Mouse (Mus musculus) cortical plate, adult 2 months (tissue): ENCODE data around the gene Etl4. TPM values are rescaled to one million over a fixed set of nuclear protein-coding genes. Genes with fewer than 3 reads are reported as not detected.

Experiments
- H3K27ac ChIP-seq: fragments of 200-500 bp; 2 replicates; pipeline ENCODE4 v1.5.1; 2012; ENCODE audit warnings: low read length, control low read depth, inconsistent platforms; ENCODE audit not compliant: insufficient read depth
- H3K4me1 ChIP-seq: fragments of 200-500 bp; 2 replicates; pipeline ENCODE4 v1.6.1; 2011; ENCODE audit warnings: low read length; ENCODE audit not compliant: control insufficient read depth, insufficient read depth
- H3K4me3 ChIP-seq: fragments of 200-500 bp; 2 replicates; pipeline ENCODE4 v1.5.1; 2011; ENCODE audit warnings: mild to moderate bottlenecking, low read length, control low read depth; ENCODE audit not compliant: insufficient read depth
- CTCF ChIP-seq: fragments of 200-500 bp; IDR thresholded peaks from 2 replicates; pipeline ENCODE4 v1.5.1; 2011; ENCODE audit warnings: mild to moderate bottlenecking, control low read depth, low read length; ENCODE audit not compliant: insufficient read depth; ENCODE audit errors: extremely low read depth
- POLR2A ChIP-seq: fragments of 200-500 bp; IDR thresholded peaks from 2 replicates; pipeline ENCODE4 v1.6.1; 2011; ENCODE audit warnings: mild to moderate bottlenecking, low read length, control low read depth; ENCODE audit not compliant: insufficient read depth; ENCODE audit errors: extremely low read depth
- polyA plus RNA-seq: library from polyadenylated mRNA; depleted of rRNA; stranded (reverse); fragments of >200 nt; gene quantifications from 2 replicates; pipeline ENCODE4 v1.2.3, GENCODE M21; 2012

Gene Etl4
- polyA plus RNA-seq, 1 experiment: 90.7 TPM

GRCm38 (mm10) chr2:20508724-20509052 is 599.1 kb downstream of the Etl4 start:
- Histone ChIP-seq H3K27ac (no peak overlapping the region), H3K4me3 (no peak overlapping the region), H3K4me1 (no peaks in the 10 kb centered on the region)
- TF ChIP-seq POLR2A: no peak
- no peak for TF ChIP-seq CTCF

GRCm38 (mm10) chr2:20510061-20510460 is 600.5 kb downstream of the Etl4 start:
- H3K27ac ChIP-seq: no peak overlapping the region
- H3K4me3 ChIP-seq: no peak overlapping the region
- TF ChIP-seq CTCF: no peak
- TF ChIP-seq POLR2A: no peak
- H3K4me1 ChIP-seq: no peaks in the 10 kb centered on the region

- Histone ChIP-seq H3K4me3 (no peak overlapping the region), H3K4me1 (peaks cover 6% of the 10 kb centered on the region; the same call in 1 of the 2 replicates), H3K27ac (no peak overlapping the region)
- TF ChIP-seq POLR2A: no peak
- TF ChIP-seq CTCF: no peak
These were observed 606.8 kb downstream of the Etl4 start for GRCm38 (mm10) chr2:20516270-20516865.

GRCm38 (mm10) chr2:20517853-20518252 is 608.3 kb downstream of the Etl4 start:
- Histone ChIP-seq H3K4me3 (no peak overlapping the region), H3K4me1 (peaks cover 6% of the 10 kb centered on the region; the same call in 1 of the 2 replicates), H3K27ac (no peak overlapping the region)
- TF ChIP-seq POLR2A: no peak
- no peak for TF ChIP-seq CTCF

- no peak overlapping the region for H3K27ac ChIP-seq
- H3K4me3 ChIP-seq: no peak overlapping the region
- H3K4me1 ChIP-seq: peaks cover 6% of the 10 kb centered on the region; the same call in 1 of the 2 replicates
- TF ChIP-seq POLR2A (no peak), CTCF (no peak)
These were observed 608.9 kb downstream of the Etl4 start for GRCm38 (mm10) chr2:20518506-20518905.

GRCm38 (mm10) chr2:20519447-20520098 is 610.0 kb downstream of the Etl4 start:
- peaks cover 6% of the 10 kb centered on the region; the same call in 1 of the 2 replicates for H3K4me1 ChIP-seq
- TF ChIP-seq POLR2A (no peak), CTCF (no peak)
- peak overlapping the region; percentile 35 for H3K4me3 ChIP-seq
- H3K27ac ChIP-seq: no peak overlapping the region

GRCm38 (mm10) chr2:20520099-20520475 is 610.5 kb downstream of the Etl4 start:
- peak overlapping the region; percentile 35 for H3K4me3 ChIP-seq
- H3K4me1 ChIP-seq: peaks cover 6% of the 10 kb centered on the region; the same call in 1 of the 2 replicates
- TF ChIP-seq CTCF (no peak), POLR2A (no peak)
- no peak overlapping the region for H3K27ac ChIP-seq

- Histone ChIP-seq H3K4me1 (peaks cover 6% of the 10 kb centered on the region; the same call in 1 of the 2 replicates), H3K27ac (no peak overlapping the region), H3K4me3 (peak overlapping the region; percentile 35; the same call in 1 of the 2 replicates)
- TF ChIP-seq CTCF (no peak), POLR2A (no peak)
These were observed 611.3 kb downstream of the Etl4 start for GRCm38 (mm10) chr2:20520636-20521595.

GRCm38 (mm10) chr2:20521686-20522285 is 612.2 kb downstream of the Etl4 start:
- no peak overlapping the region for H3K4me3 ChIP-seq
- TF ChIP-seq POLR2A: no peak
- TF ChIP-seq CTCF: no peak
- no peak overlapping the region for H3K27ac ChIP-seq
- peaks cover 6% of the 10 kb centered on the region; the same call in 1 of the 2 replicates for H3K4me1 ChIP-seq
